Comparison of ENCODE assay signal across 7 mouse cellular contexts in the genomic region with DNA sequence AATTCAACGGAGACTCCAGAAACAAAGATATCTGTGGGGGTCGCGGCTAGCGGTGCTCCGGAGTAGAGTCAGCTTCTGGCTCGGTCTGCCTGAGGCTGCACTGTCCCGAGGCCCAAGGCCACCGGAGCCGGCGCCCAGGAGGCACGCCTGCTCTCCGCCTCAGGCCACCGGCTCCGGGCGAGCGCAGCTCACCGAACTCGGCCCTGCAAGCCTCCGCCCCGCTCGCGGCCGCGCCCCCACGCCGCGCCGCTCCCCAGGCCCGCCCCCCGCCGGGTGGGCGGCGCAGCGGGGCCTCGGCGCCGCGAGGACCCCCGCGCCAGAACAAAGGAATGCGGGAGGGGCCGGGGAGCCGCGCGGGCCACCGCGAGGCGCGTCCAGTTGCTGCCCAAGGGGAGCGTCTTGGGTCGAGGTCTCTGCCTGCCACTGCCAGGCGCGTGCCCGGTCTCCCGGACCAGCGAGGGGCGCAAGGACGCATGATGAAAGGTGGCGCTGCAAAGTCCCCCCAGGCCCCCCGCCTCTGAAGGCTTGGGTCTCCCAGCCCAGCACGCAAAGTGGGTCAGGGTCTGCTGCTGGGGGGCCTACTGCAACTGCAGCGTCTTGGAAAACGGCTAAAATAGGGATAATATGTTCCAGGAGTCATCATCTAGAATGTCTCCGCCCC. TPM values are rescaled to one million over a fixed set of nuclear protein-coding genes. Genes with fewer than 3 reads are reported as not detected.
DNase-seq lines count a peak whose midpoint lies in the region; ATAC-seq and TF ChIP-seq lines count a peak whose summit lies in the region.

No protein-coding gene starts in this region.

- H3K9ac ChIP-seq in ES-E14 (ENCODE audit: insufficient read depth, low read depth, low read length, poor library complexity, severe bottlenecking), result peak overlapping the region; percentile 15; the same call in 1 of the 2 replicates
- H3K9ac ChIP-seq in limb, embryonic 12.5 days (replicated peaks), result peak overlapping the region; percentile 83
- peak overlapping the region; percentile 77 for H3K9ac ChIP-seq in midbrain, embryonic 15.5 days

- in situ Hi-C loops in ES-E14 (cut with MboI; ENCODE audit: low sequenced_read_pairs in 2 of 2, unreplicated experiment in 2 of 2), result loop anchor here in 1 of 2 experiments (25.0 kb wide), 1 partner anchor 266 kb away; no protein-coding TSS in a partner anchor

- under 1% methylated on average over 64 of the region's 64 CpGs for WGBS in limb, embryonic 12.5 days
- whole genome bisulfite sequencing in midbrain, embryonic 15.5 days, result 1% methylated on average over 42 of the region's 64 CpGs

- no peak for TF ChIP-seq CTCF in embryonic fibroblast, embryonic 13.5 days (IDR thresholded peaks at IDR 0.05; ENCODE audit: borderline replicate concordance, insufficient read depth, low read length)

- ATAC-seq in limb, embryonic 12.5 days (ENCODE audit: insufficient number of reproducible peaks, insufficient read depth, low FRiP score, low TSS enrichment, low read depth), result no peak
- 0 out of 2 replicates have a peak, but pooled peaks have one; percentile 13 for ATAC-seq in midbrain, embryonic 15.5 days (replicated peaks)

- peak; percentile 84 for TF ChIP-seq POLR2A in embryonic fibroblast, embryonic 13.5 days (IDR thresholded peaks at IDR 0.05; ENCODE audit: low read depth, low read length)

- H3K27me3 ChIP-seq in limb, embryonic 12.5 days, result peaks cover 13% of the 10 kb centered on the region
- H3K27me3 ChIP-seq in midbrain, embryonic 15.5 days (replicated peaks), result no peaks in the 10 kb centered on the region

- no peaks in the 10 kb centered on the region for H3K36me3 ChIP-seq in ES-E14 (ENCODE audit: control insufficient read depth, insufficient read depth, low read length, poor library complexity, severe bottlenecking)
- no peaks in the 10 kb centered on the region for H3K36me3 ChIP-seq in limb, embryonic 12.5 days
- no peaks in the 10 kb centered on the region for H3K36me3 ChIP-seq in midbrain, embryonic 15.5 days (replicated peaks)

- peaks cover 0 to 2% of the 10 kb centered on the region in 2 experiments; a peak in 2 of 4 replicates for H3K4me1 ChIP-seq in ES-E14 (ENCODE audit: control insufficient read depth in 2 of 2, insufficient read depth in 2 of 2, low read length in 2 of 2, poor library complexity in 1 of 2)
- peaks cover 10% of the 10 kb centered on the region; the same call in 1 of the 2 replicates for H3K4me1 ChIP-seq in embryonic fibroblast, embryonic 13.5 days (ENCODE audit: control insufficient read depth, insufficient read depth, low read length)
- H3K4me1 ChIP-seq in limb, embryonic 12.5 days (replicated peaks), result peaks cover 49% of the 10 kb centered on the region
- peaks cover 38% of the 10 kb centered on the region for H3K4me1 ChIP-seq in midbrain, embryonic 15.5 days

- H3K4me2 ChIP-seq in limb, embryonic 12.5 days, result peak overlapping the region; percentile 97
- H3K4me2 ChIP-seq in midbrain, embryonic 15.5 days, result peak overlapping the region; percentile 91

- H3K27ac ChIP-seq in ES-E14 (ENCODE audit: insufficient read depth, low read depth, low read length, poor library complexity, severe bottlenecking), result no peak overlapping the region
- H3K27ac ChIP-seq in embryonic fibroblast, embryonic 13.5 days (ENCODE audit: insufficient read depth, low read length), result peak overlapping the region; percentile 98
- peak overlapping the region; percentile 86 for H3K27ac ChIP-seq in limb, embryonic 12.5 days
- H3K27ac ChIP-seq in midbrain, embryonic 15.5 days, result peak overlapping the region; percentile 95

- H3K4me3 ChIP-seq in ES-E14 (ENCODE audit: insufficient read depth in 1 of 2, low read depth in 1 of 2, low read length in 2 of 2, poor library complexity in 1 of 2, severe bottlenecking in 1 of 2), result peak overlapping the region; percentile 23 to 59; a peak in 3 of 4 replicates
- peak overlapping the region; percentile 91 for H3K4me3 ChIP-seq in embryonic fibroblast, embryonic 13.5 days (ENCODE audit: insufficient read depth, low read length)
- peak overlapping the region; percentile 65 for H3K4me3 ChIP-seq in limb, embryonic 12.5 days (replicated peaks)
- H3K4me3 ChIP-seq in midbrain, embryonic 15.5 days, result peak overlapping the region; percentile 96

- H3K9me3 ChIP-seq in ES-E14 (ENCODE audit: control insufficient read depth, insufficient read depth, low read depth, low read length), result no peaks in the 10 kb centered on the region
- H3K9me3 ChIP-seq in limb, embryonic 12.5 days, result no peaks in the 10 kb centered on the region
- no peaks in the 10 kb centered on the region for H3K9me3 ChIP-seq in midbrain, embryonic 15.5 days

- DNase-seq in ES-E14 (ENCODE audit: low read depth, low spot score), result no peak
- DNase-seq in adrenal gland, postnatal 10 days, result peak; percentile 78
- DNase-seq in heart, postnatal 4 days, result peak; percentile 61
- peak; percentile 22 for DNase-seq in thymus, postnatal 14 days

TF ChIP-seq in ES-E14, 5 proteins besides CTCF, POLR2A, EP300 and RAD21:
- TF ChIP-seq CHD2 (IDR thresholded peaks at IDR 0.05; ENCODE audit: low read depth, low read length), result no peak
- TF ChIP-seq MAFK (IDR thresholded peaks at IDR 0.05; ENCODE audit: insufficient read depth, low read depth, low read length), result no peak
- TF ChIP-seq ZNF384 (IDR thresholded peaks at IDR 0.05; ENCODE audit: low read depth, low read length), result no peak
- TF ChIP-seq ZC3H11A (IDR thresholded peaks at IDR 0.05; ENCODE audit: borderline replicate concordance, low read depth, low read length), result no peak
- no peak for TF ChIP-seq HCFC1 (IDR thresholded peaks at IDR 0.05; ENCODE audit: borderline replicate concordance, insufficient read depth, low read length)

RNA-seq across cellular contexts. Expression of a gene that starts 2.4 kb away (rescaled TPM):
- 3.9 and 5.8 TPM in 2 replicates for total RNA-seq in ES-E14 (2012; rRNA removed)
- total RNA-seq in adrenal gland, postnatal 10 days (2021), result 10 to 100 TPM; 23.0 to 83.7 TPM
- 36.2 and 39.9 TPM in 2 replicates for polyA plus RNA-seq in embryonic fibroblast, embryonic 13.5 days (2011; ENCODE audit: insufficient read length, low read depth, missing spikeins)
- total RNA-seq in heart, postnatal 4 days (2021), result 10 to 100 TPM; 24.6 to 27.7 TPM
- 30.1 and 31.6 TPM in 2 replicates for polyA plus RNA-seq in limb, embryonic 12.5 days (2016; fragmentation: Nextera tagmentation; extraction: Ambion mirVana)
- polyA plus RNA-seq in midbrain, embryonic 15.5 days (2015; fragmentation: Nextera tagmentation; extraction: Ambion mirVana), result 41.9 and 48.4 TPM in 2 replicates

RNA-seq across cellular contexts. Expression of a gene that starts 49.0 kb away (rescaled TPM):
- total RNA-seq in ES-E14 (2012; rRNA removed), result 14.5 and 16.8 TPM in 2 replicates
- total RNA-seq in adrenal gland, postnatal 10 days (2021), result 100 to 1,000 TPM; 113 to 127 TPM
- 26.8 and 29.9 TPM in 2 replicates for polyA plus RNA-seq in embryonic fibroblast, embryonic 13.5 days (2011; ENCODE audit: insufficient read length, low read depth, missing spikeins)
- 10 to 100 TPM; 48.1 to 48.8 TPM for total RNA-seq in heart, postnatal 4 days (2021)
- 40.8 and 41.0 TPM in 2 replicates for polyA plus RNA-seq in limb, embryonic 12.5 days (2016; fragmentation: Nextera tagmentation; extraction: Ambion mirVana)
- 59.2 and 61.5 TPM in 2 replicates for polyA plus RNA-seq in midbrain, embryonic 15.5 days (2015; fragmentation: Nextera tagmentation; extraction: Ambion mirVana)

Comparison
In these comparisons a context has a peak if more than half of its experiments do, and no peak if none do; other contexts are left out.
1. H3K4me3 ChIP-seq: peak in every context shown above with its lines; median percentile 96 in midbrain, embryonic 15.5 days; 91 in embryonic fibroblast, embryonic 13.5 days; 65 in limb, embryonic 12.5 days; 41 in ES-E14.
2. H3K9ac ChIP-seq: peak in every context shown above with its lines; median percentile 83 in limb, embryonic 12.5 days; 77 in midbrain, embryonic 15.5 days; 15 in ES-E14.